Mouse (Mus musculus) leukemia stem cell, adult 10-12 weeks (primary cell): ENCODE data around the gene Ccl9. TPM values are rescaled to one million over a fixed set of nuclear protein-coding genes. Genes with fewer than 3 reads are reported as not detected.

ENCODE experiments used
- polyA plus RNA-seq: library from polyadenylated mRNA; stranded (reverse); fragments of >175 nt; gene quantifications from 2 replicates; pipeline ENCODE4 v1.2.3, GENCODE M21; 2012; ENCODE audit warnings: low replicate concordance

The Ccl9 gene
- polyA plus RNA-seq = 0.29 TPM in 1 of 2 replicates, not detected in the other

DNA sequence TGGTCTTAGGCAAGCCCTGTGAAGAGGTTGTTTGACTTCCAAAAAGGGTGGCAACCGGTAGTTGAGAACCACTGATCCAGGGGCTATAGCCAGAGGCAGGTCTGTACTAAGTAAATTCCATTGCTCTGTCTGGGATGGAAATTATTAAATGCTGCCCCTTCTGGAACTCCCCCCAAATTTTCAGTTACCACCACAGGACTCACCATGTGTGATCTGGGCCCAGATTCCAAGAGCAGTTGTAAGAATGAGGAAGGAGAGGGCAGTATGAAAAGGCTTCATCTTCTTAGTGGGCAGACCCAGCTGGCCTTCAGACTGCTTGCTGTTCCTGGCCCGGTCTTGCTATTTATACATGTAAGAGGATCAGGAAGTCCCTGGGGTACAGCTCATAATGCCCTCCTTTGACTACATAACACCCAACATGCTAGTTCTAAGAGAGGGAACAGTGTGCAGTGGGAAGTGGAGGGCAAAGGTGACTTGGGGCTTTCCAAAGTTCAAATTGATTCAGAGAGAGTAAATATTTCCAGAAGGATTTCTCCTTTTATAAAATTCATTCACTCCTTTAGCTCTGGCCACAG lies at the start of gene Ccl9:
Gene Ccl9 (minus strand): TSS at position 451 of the 575 bp plus-strand sequence.

GRCm38 (mm10) chr11:83592853-83593252 lies 14.4 kb upstream of the Ccl9 start, which contains the start of gene Ccl6:
Gene Ccl6 (minus strand): TSS chr11:83593087.

GRCm38 (mm10) chr11:83530360-83530759 lies 48.1 kb downstream of the Ccl9 start, which contains the start of gene Ccl5:
Gene Ccl5 (minus strand): TSS chr11:83530518.

Other genes starting within 250 kb of the Ccl9 start
- 0.09 and 0.11 TPM in 2 replicates for gene Rasl10b, start 169.5 kb downstream of the Ccl9 start, polyA plus RNA-seq
- gene Gas2l2, start 149.2 kb downstream of the Ccl9 start, polyA plus RNA-seq = not detected in 2 replicates
- gene 1700020L24Rik, start 141.0 kb downstream of the Ccl9 start, polyA plus RNA-seq = 0.50 TPM in 1 of 2 replicates, not detected in the other
- gene Mmp28, start 115.6 kb downstream of the Ccl9 start, polyA plus RNA-seq = 0.42 and 0.46 TPM in 2 replicates
- gene Taf15, start 105.5 kb downstream of the Ccl9 start, polyA plus RNA-seq = 45.6 and 117 TPM in 2 replicates
- gene Heatr9, start 56.5 kb downstream of the Ccl9 start, polyA plus RNA-seq = not detected in 2 replicates
- 20.3 and 71.8 TPM in 2 replicates for gene Ccl5, start 48.1 kb downstream of the Ccl9 start, polyA plus RNA-seq
- gene Ccl6, start 14.5 kb upstream of the Ccl9 start, polyA plus RNA-seq = 7.6 TPM in 1 of 2 replicates, not detected in the other
- gene Rpl9-ps1, start 67.0 kb upstream of the Ccl9 start, polyA plus RNA-seq = 0.36 TPM in 1 of 2 replicates, not detected in the other
- gene Ccl3, start 70.7 kb upstream of the Ccl9 start, polyA plus RNA-seq = 0.25 and 2.2 TPM in 2 replicates
- 1.1 and 4.5 TPM in 2 replicates for gene Ccl4, start 83.9 kb upstream of the Ccl9 start, polyA plus RNA-seq
- gene Wfdc17, start 125.4 kb upstream of the Ccl9 start, polyA plus RNA-seq = not detected in 2 replicates
- not detected in 2 replicates for gene Wfdc18, start 130.4 kb upstream of the Ccl9 start, polyA plus RNA-seq
- gene Wfdc21, start 168.3 kb upstream of the Ccl9 start, polyA plus RNA-seq = not detected in 2 replicates
- 4.6 and 8.6 TPM in 2 replicates for gene Heatr6, start 175.1 kb upstream of the Ccl9 start, polyA plus RNA-seq